Mouse (Mus musculus) neural tube, embryonic 15.5 days (tissue): Measurements from ENCODE around the gene Mcu. TPM values are rescaled to one million over a fixed set of nuclear protein-coding genes. Genes with fewer than 3 reads are reported as not detected.

Source experiments
- ATAC-seq: fragments of 200-750 bp; cut with Nextera tagmentation; 2 replicates; pipeline ENCODE4 v1.8.0; 2017; ENCODE audit warnings: mild to moderate bottlenecking, moderate TSS enrichment, moderate library complexity; ENCODE audit not compliant: low FRiP score
- H3K27ac ChIP-seq: fragments of 300-500 bp; sonication (generic); replicated peaks from 2 replicates; pipeline ENCODE4 v1.5.1; 2015; ENCODE audit warnings: mild to moderate bottlenecking, inconsistent platforms
- H3K27me3 ChIP-seq: fragments of 300-500 bp; sonication (generic); replicated peaks from 2 replicates; pipeline ENCODE4 v1.6.1; 2015; ENCODE audit warnings: inconsistent platforms
- H3K36me3 ChIP-seq: fragments of 300-500 bp; sonication (generic); 2 replicates; pipeline ENCODE4 v1.6.1; 2015; ENCODE audit warnings: inconsistent platforms
- H3K4me1 ChIP-seq: fragments of 300-500 bp; sonication (generic); 2 replicates; pipeline ENCODE4 v1.6.1; 2015; ENCODE audit warnings: inconsistent platforms
- H3K4me2 ChIP-seq: fragments of 300-500 bp; sonication (generic); 2 replicates; pipeline ENCODE4 v1.6.1; 2015; ENCODE audit warnings: inconsistent platforms, mild to moderate bottlenecking, moderate library complexity
- H3K4me3 ChIP-seq: fragments of 300-500 bp; sonication (generic); replicated peaks from 2 replicates; pipeline ENCODE4 v1.5.1; 2015; ENCODE audit warnings: mild to moderate bottlenecking, inconsistent platforms
- H3K9ac ChIP-seq: fragments of 300-500 bp; sonication (generic); replicated peaks from 2 replicates; pipeline ENCODE4 v1.6.1; 2015; ENCODE audit warnings: mild to moderate bottlenecking, inconsistent platforms
- H3K9me3 ChIP-seq: fragments of 300-500 bp; sonication (generic); replicated peaks from 2 replicates; pipeline ENCODE4 v1.6.1; 2016; ENCODE audit warnings: inconsistent platforms
- WGBS: fragments of 180-500 bp; shearing (Covaris S2); methylation state at CpG from one replicate; pipeline ENCODE4 v1.1.7; 2015; ENCODE audit warnings: mixed read lengths; 5-methylcytosine and 5-hydroxymethylcytosine counted together
- polyA plus RNA-seq: library from polyadenylated mRNA; unstranded; fragments of >200 nt; fragmentation: Nextera tagmentation; extraction: Ambion mirVana; gene quantifications from 2 replicates; pipeline ENCODE4 v1.2.1, GENCODE M21; 2015

The Mcu gene
- polyA plus RNA-seq, 1 experiment from 2014 or later = 49.2 TPM

- Histone ChIP-seq H3K4me3 (no peak overlapping the region), H3K27me3 (no peaks in the 10 kb centered on the region), H3K9ac (no peak overlapping the region), H3K9me3 (no peaks in the 10 kb centered on the region), H3K36me3 (no peaks in the 10 kb centered on the region), H3K27ac (no peak overlapping the region), H3K4me1 (peaks cover 12% of the 10 kb centered on the region; the same call in 1 of the 2 replicates), H3K4me2 (no peak overlapping the region)
- no peak for ATAC-seq
- 90% methylated on average over 13 of the region's 13 CpGs for WGBS
Measured at GRCm38 (mm10) chr10:59566968-59567367, 49.5 kb downstream of the Mcu start.

GRCm38 (mm10) chr10:59565995-59566410, 50.5 kb downstream of the Mcu start:
- no peak overlapping the region for H3K27ac ChIP-seq
- H3K4me2 ChIP-seq = no peak overlapping the region
- no peak overlapping the region for H3K4me3 ChIP-seq
- no peak for ATAC-seq
- peaks cover 12% of the 10 kb centered on the region; the same call in 1 of the 2 replicates for H3K4me1 ChIP-seq
- no peak overlapping the region for H3K9ac ChIP-seq
- H3K27me3 ChIP-seq = no peaks in the 10 kb centered on the region
- H3K36me3 ChIP-seq = no peaks in the 10 kb centered on the region
- no peaks in the 10 kb centered on the region for H3K9me3 ChIP-seq
- 55% methylated on average over 2 of the region's 2 CpGs for WGBS

- H3K27ac ChIP-seq = no peak overlapping the region
- no peaks in the 10 kb centered on the region for H3K36me3 ChIP-seq
- H3K4me3 ChIP-seq = no peak overlapping the region
- no peak for ATAC-seq
- no peaks in the 10 kb centered on the region for H3K9me3 ChIP-seq
- H3K4me1 ChIP-seq = peaks cover 12% of the 10 kb centered on the region; the same call in 1 of the 2 replicates
- no peak overlapping the region for H3K9ac ChIP-seq
- H3K27me3 ChIP-seq = no peaks in the 10 kb centered on the region
- WGBS = 90% methylated on average over 5 of the region's 5 CpGs
- no peak overlapping the region for H3K4me2 ChIP-seq
Measured at GRCm38 (mm10) chr10:59564551-59564950, 51.9 kb downstream of the Mcu start.

- Histone ChIP-seq H3K4me1 (peaks cover 10% of the 10 kb centered on the region; the same call in 1 of the 2 replicates), H3K9me3 (no peaks in the 10 kb centered on the region), H3K4me2 (no peak overlapping the region), H3K9ac (no peak overlapping the region), H3K27ac (no peak overlapping the region), H3K36me3 (no peaks in the 10 kb centered on the region), H3K4me3 (no peak overlapping the region), H3K27me3 (no peaks in the 10 kb centered on the region)
- ATAC-seq = no peak
- 77% methylated on average over 4 of the region's 4 CpGs for WGBS
Measured at GRCm38 (mm10) chr10:59562511-59562910, 54.0 kb downstream of the Mcu start.

- Histone ChIP-seq H3K4me2 (no peak overlapping the region), H3K9ac (no peak overlapping the region), H3K36me3 (no peaks in the 10 kb centered on the region), H3K27ac (no peak overlapping the region), H3K27me3 (no peaks in the 10 kb centered on the region), H3K4me3 (no peak overlapping the region), H3K9me3 (no peaks in the 10 kb centered on the region), H3K4me1 (peaks cover 9% of the 10 kb centered on the region; the same call in 1 of the 2 replicates)
- WGBS = 85% methylated on average over 5 of the region's 5 CpGs
- no peak for ATAC-seq
Measured at GRCm38 (mm10) chr10:59560126-59560525, 56.4 kb downstream of the Mcu start.

DNA sequence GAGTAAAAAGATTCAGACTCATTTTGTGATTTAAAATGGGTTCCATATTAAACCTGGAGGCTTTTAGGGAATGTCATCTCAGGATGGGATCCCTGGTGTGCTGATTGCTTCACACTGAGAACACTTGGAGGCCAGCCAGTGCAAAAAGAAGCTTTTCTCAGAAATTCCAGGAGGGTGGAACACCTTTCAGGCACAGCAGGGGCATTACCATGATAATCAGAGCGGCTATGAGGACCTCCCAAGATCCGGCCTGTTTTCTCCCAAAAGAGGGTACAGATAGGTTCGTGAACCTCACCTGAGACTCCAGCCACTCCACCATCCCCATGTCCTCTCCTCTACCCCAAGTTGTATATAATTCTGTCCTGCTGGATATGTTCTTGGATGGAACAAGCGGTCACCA, 57.9 kb downstream of the Mcu start:
- ATAC-seq = no peak
- H3K9ac ChIP-seq = no peak overlapping the region
- 73% methylated on average over 4 of the region's 4 CpGs for WGBS
- H3K27me3 ChIP-seq = no peaks in the 10 kb centered on the region
- peaks cover 9% of the 10 kb centered on the region; the same call in 1 of the 2 replicates for H3K4me1 ChIP-seq
- no peak overlapping the region for H3K4me3 ChIP-seq
- no peak overlapping the region for H3K4me2 ChIP-seq
- H3K36me3 ChIP-seq = no peaks in the 10 kb centered on the region
- H3K9me3 ChIP-seq = no peaks in the 10 kb centered on the region
- H3K27ac ChIP-seq = no peak overlapping the region

DNA sequence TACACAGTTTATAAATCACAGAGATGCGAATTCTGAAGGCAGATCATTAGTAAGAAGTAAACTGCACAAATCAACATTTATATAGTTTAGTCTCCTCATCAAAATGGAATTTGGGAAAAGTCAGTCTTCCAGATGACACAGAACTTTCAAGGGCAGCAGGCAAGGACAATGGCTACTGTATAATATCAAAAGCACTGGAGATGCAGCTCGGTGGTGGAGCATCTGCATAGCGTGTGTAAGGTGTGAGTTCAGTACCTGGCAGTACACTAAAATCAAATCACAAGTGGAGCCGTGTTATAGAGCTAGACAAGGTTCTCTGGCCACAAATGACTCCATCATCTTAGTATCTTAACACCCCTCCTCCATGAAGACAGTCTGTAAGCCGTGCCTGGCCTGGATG, 58.3 kb downstream of the Mcu start:
- no peaks in the 10 kb centered on the region for H3K9me3 ChIP-seq
- no peak overlapping the region for H3K4me2 ChIP-seq
- no peak overlapping the region for H3K27ac ChIP-seq
- 90% methylated on average over 5 of the region's 5 CpGs for WGBS
- H3K4me1 ChIP-seq = peaks cover 6% of the 10 kb centered on the region; the same call in 1 of the 2 replicates
- no peak overlapping the region for H3K9ac ChIP-seq
- H3K36me3 ChIP-seq = no peaks in the 10 kb centered on the region
- no peak for ATAC-seq
- H3K27me3 ChIP-seq = no peaks in the 10 kb centered on the region
- no peak overlapping the region for H3K4me3 ChIP-seq

DNA sequence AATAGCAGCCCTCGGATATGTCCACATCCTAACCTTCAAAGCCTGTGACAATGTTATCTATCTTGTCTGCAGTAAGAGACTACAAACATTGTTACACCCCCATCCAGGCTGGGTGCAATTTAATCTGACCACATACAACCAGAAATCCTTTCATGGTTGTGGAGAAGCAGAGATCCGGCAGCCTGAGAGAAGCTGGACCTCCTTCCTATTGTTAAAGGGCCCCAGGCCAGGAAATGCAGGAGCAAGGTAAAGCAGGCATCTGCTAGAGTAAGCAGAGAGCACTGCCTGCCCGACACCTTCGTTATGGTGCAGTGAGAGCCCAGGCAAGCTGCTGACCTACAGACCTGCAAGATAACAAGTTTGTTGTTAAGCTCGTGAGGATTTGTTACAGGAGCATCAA, 60.0 kb downstream of the Mcu start:
- WGBS = 58% methylated on average over 5 of the region's 5 CpGs
- H3K27ac ChIP-seq = no peak overlapping the region
- H3K27me3 ChIP-seq = no peaks in the 10 kb centered on the region
- no peak for ATAC-seq
- H3K4me1 ChIP-seq = peaks cover 3% of the 10 kb centered on the region; the same call in 1 of the 2 replicates
- no peaks in the 10 kb centered on the region for H3K9me3 ChIP-seq
- no peak overlapping the region for H3K4me2 ChIP-seq
- H3K9ac ChIP-seq = no peak overlapping the region
- H3K4me3 ChIP-seq = no peak overlapping the region
- no peaks in the 10 kb centered on the region for H3K36me3 ChIP-seq

DNA sequence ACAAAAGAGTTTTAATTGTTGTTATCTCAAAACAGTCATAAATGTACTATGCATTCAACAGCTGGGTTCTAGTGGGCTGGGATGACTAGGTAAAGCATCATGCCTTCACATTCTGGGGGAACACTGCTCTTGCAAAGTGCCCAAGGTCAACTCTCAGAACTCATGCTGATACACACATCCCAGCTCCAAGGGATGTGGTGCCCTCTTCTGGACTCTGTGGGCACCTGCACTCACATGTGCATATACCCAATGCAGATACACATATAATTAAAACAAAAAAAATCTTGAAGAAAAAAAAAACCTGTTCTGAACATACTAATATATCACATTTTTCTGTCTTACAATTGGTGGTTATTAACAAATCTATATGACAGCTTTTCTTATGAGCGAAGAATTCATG, 62.2 kb downstream of the Mcu start:
- 98% methylated on average over 1 of the region's 1 CpGs for WGBS
- Histone ChIP-seq H3K27ac (no peak overlapping the region), H3K9ac (no peak overlapping the region), H3K36me3 (no peaks in the 10 kb centered on the region), H3K27me3 (no peaks in the 10 kb centered on the region), H3K4me2 (no peak overlapping the region), H3K4me1 (peaks cover 3% of the 10 kb centered on the region; the same call in 1 of the 2 replicates), H3K9me3 (no peaks in the 10 kb centered on the region), H3K4me3 (no peak overlapping the region)
- no peak for ATAC-seq

- Histone ChIP-seq H3K36me3 (no peaks in the 10 kb centered on the region), H3K27ac (no peak overlapping the region; the same call in 1 of the 2 replicates), H3K4me3 (no peak overlapping the region), H3K4me2 (no peak overlapping the region), H3K9ac (no peak overlapping the region), H3K9me3 (no peaks in the 10 kb centered on the region), H3K27me3 (no peaks in the 10 kb centered on the region), H3K4me1 (peaks cover 3% of the 10 kb centered on the region; the same call in 1 of the 2 replicates)
- no peak for ATAC-seq
- WGBS = 73% methylated on average over 1 of the region's 1 CpGs
Measured at GRCm38 (mm10) chr10:59552456-59552855, 64.0 kb downstream of the Mcu start.

GRCm38 (mm10) chr10:59548768-59549333, 67.6 kb downstream of the Mcu start:
- ATAC-seq = no peak
- Histone ChIP-seq H3K27me3 (no peaks in the 10 kb centered on the region), H3K27ac (no peak overlapping the region), H3K4me3 (no peak overlapping the region), H3K4me2 (no peak overlapping the region), H3K4me1 (no peaks in the 10 kb centered on the region), H3K9ac (no peak overlapping the region), H3K36me3 (peaks cover 4% of the 10 kb centered on the region; the same call in 1 of the 2 replicates), H3K9me3 (peaks cover 2% of the 10 kb centered on the region; the same call in 1 of the 2 replicates)
- 73% methylated on average over 11 of the region's 11 CpGs for WGBS

DNA sequence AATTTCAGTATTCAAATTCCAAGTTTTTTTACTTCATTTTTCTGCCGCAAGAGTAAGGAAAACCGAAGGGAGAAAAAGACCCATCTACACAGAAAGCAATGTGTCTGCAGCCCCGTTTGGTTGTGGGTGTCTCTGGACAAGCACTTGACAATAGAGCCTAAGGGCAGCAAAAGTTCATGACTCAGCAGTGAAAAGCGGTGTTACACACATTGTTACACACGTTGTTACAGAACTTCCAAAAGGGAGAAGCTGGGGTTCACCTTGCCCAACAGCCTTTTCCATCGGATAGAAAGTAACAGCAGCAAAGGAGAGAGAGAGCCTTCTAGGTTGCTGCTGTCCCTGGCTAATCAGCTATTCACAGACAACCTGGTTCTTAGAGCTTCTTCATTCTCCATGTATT, 68.3 kb downstream of the Mcu start:
- Histone ChIP-seq H3K27me3 (no peaks in the 10 kb centered on the region), H3K27ac (no peak overlapping the region), H3K9me3 (peaks cover 2% of the 10 kb centered on the region; the same call in 1 of the 2 replicates), H3K4me2 (no peak overlapping the region), H3K4me1 (no peaks in the 10 kb centered on the region), H3K4me3 (no peak overlapping the region), H3K9ac (no peak overlapping the region), H3K36me3 (peaks cover 4% of the 10 kb centered on the region; the same call in 1 of the 2 replicates)
- WGBS = 49% methylated on average over 6 of the region's 6 CpGs
- ATAC-seq = no peak
